Mouse (Mus musculus): ENCODE measurements around the gene Hnf1b. TPM values are rescaled to one million over a fixed set of nuclear protein-coding genes. Genes with fewer than 3 reads are reported as not detected.
A peak's percentile ranks its signal among the peaks of the same experiment; 100 is the strongest.

Gene Hnf1b
- total and polyA plus RNA-seq, 2 experiments from 2014 or later, result 0.27 TPM; not detected in 1

GRCm38 (mm10) chr11:83817994-83818393 is 31.9 kb upstream of the Hnf1b start:
- no peak overlapping the region for H3K9ac ChIP-seq
- no peak for DNase-seq
- TF ChIP-seq CTCF (IDR thresholded peaks at IDR 0.05; ENCODE audit: low read depth), result no peak
- H3K27me3 ChIP-seq (ENCODE audit: insufficient read depth, low read length), result no peaks in the 10 kb centered on the region
- no peaks in the 10 kb centered on the region for H3K9me3 ChIP-seq (ENCODE audit: low read length)
- H3K4me2 ChIP-seq (ENCODE audit: low read depth), result no peak overlapping the region
- no peaks in the 10 kb centered on the region for H3K4me1 ChIP-seq (ENCODE audit: insufficient read depth)
- no peak for ATAC-seq
- H3K4me3 ChIP-seq (ENCODE audit: low read depth, low read length), result no peak overlapping the region
- H3K27ac ChIP-seq (ENCODE audit: low read depth, low read length), result no peak overlapping the region
- no peaks in the 10 kb centered on the region for H3K36me3 ChIP-seq (ENCODE audit: insufficient read depth)
- WGBS, result 80% methylated on average over 4 of the region's 4 CpGs

DNA sequence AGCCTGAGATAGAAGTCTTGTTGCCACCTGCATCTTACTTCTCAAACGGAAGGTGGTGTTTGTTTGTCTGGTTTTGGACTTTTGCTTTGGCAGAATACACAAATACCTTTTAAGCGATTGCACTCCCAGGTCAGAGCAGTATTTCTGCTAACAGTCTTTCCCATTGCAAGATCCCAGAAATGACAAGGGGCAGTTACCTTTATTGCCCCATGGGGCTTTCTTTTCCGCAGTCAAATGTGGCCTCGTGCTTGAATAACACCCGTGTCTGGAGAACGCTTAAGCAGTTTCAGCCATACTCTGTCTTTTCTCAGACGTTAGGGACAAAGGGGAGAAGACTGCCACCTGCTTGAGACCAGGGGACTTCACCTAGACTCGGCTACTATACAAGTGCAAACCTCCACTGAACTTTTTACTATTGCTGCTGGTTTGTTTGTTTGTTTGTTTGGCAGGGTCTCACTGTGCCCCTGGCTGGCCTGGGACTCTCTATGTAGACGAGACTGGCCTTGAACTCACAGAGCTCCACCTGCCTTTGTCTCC is 31.2 kb upstream of the Hnf1b start:
- Histone ChIP-seq H3K27ac (ENCODE audit: low read depth, low read length) (no peak overlapping the region), H3K4me2 (ENCODE audit: low read depth) (no peak overlapping the region), H3K36me3 (ENCODE audit: insufficient read depth) (no peaks in the 10 kb centered on the region), H3K4me3 (ENCODE audit: low read depth, low read length) (no peak overlapping the region), H3K4me1 (ENCODE audit: insufficient read depth) (no peaks in the 10 kb centered on the region), H3K27me3 (ENCODE audit: insufficient read depth, low read length) (no peaks in the 10 kb centered on the region), H3K9ac (no peak overlapping the region), H3K9me3 (ENCODE audit: low read length) (no peaks in the 10 kb centered on the region)
- ATAC-seq (no peak), DNase-seq (no peak)
- 72% methylated on average over 9 of the region's 9 CpGs for WGBS
- no peak for TF ChIP-seq CTCF (IDR thresholded peaks at IDR 0.05; ENCODE audit: low read depth)

DNA sequence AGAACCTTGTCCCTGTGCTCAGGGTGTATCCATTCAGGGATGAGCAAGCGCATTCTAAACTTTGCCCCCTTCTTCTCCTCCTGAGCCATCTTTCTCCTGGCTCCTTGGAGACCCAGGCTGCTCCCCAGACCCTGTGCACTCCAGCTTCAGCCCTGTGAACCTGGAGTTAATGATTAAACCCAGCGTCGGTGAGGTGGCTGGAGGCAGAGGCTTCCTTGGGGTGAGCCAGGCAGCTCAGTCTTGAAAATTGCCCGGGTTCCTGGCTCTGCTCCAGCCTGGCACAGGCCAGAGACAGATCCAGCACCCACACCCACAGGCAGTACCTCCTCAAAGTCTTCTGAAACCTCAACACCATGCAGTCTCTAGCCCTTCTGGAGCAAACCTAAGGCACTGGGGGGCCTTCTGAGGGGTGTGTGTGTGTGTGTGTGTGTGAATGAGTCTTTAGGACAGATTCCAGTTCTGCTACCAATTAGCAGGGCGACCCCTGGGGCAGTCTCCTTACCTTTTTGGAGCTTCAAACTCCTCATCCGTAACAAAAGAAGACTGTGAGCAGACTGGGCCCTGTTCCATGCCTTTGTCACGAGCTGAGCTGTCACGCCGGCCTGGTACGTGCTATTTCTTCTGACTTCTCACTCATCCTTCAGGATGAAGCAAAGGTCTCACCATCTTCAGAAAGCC is 29.9 kb upstream of the Hnf1b start:
- ATAC-seq, result no peak
- DNase-seq, result no peak
- no peak for TF ChIP-seq CTCF (IDR thresholded peaks at IDR 0.05; ENCODE audit: low read depth)

DNA sequence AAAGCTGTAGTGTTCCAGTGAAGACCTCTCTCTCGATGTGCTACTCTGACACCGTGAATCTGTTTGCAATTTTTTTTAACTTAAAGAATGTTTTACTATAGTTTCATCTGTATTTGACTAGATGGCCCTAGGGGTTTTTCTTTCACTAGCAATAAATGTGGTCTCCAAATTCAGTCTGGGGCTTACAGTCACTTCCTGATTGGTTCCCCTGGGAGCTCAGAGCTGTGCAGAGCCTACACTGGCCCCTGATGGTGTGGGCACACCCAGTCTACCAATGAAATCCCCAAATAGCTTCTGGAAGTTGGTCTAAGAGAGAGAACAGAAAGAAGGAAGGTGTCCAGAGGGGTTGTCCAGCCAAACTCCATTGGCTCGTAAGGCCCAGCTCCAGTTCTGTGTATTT is 23.7 kb upstream of the Hnf1b start:
- Histone ChIP-seq H3K9me3 (ENCODE audit: low read length) (no peaks in the 10 kb centered on the region), H3K4me3 (ENCODE audit: low read depth, low read length) (no peak overlapping the region), H3K4me1 (ENCODE audit: insufficient read depth) (no peaks in the 10 kb centered on the region), H3K27me3 (ENCODE audit: insufficient read depth, low read length) (no peaks in the 10 kb centered on the region), H3K4me2 (ENCODE audit: low read depth) (no peak overlapping the region), H3K9ac (no peak overlapping the region), H3K36me3 (ENCODE audit: insufficient read depth) (no peaks in the 10 kb centered on the region), H3K27ac (ENCODE audit: low read depth, low read length) (no peak overlapping the region)
- TF ChIP-seq CTCF (IDR thresholded peaks at IDR 0.05; ENCODE audit: low read depth), result no peak
- DNase-seq (no peak), ATAC-seq (no peak)
- WGBS, result 93% methylated on average over 3 of the region's 3 CpGs

More for the DNA sequence above, 29.9 kb upstream of the Hnf1b start:
- H3K27ac ChIP-seq (ENCODE audit: low read depth, low read length), result no peak overlapping the region
- H3K4me3 ChIP-seq (ENCODE audit: low read depth, low read length), result no peak overlapping the region
- no peaks in the 10 kb centered on the region for H3K4me1 ChIP-seq (ENCODE audit: insufficient read depth)
- WGBS, result 42% methylated on average over 10 of the region's 10 CpGs
- no peaks in the 10 kb centered on the region for H3K36me3 ChIP-seq (ENCODE audit: insufficient read depth)
- no peak overlapping the region for H3K4me2 ChIP-seq (ENCODE audit: low read depth)
- H3K9me3 ChIP-seq (ENCODE audit: low read length), result no peaks in the 10 kb centered on the region
- H3K27me3 ChIP-seq (ENCODE audit: insufficient read depth, low read length), result no peaks in the 10 kb centered on the region
- H3K9ac ChIP-seq, result no peak overlapping the region

DNA sequence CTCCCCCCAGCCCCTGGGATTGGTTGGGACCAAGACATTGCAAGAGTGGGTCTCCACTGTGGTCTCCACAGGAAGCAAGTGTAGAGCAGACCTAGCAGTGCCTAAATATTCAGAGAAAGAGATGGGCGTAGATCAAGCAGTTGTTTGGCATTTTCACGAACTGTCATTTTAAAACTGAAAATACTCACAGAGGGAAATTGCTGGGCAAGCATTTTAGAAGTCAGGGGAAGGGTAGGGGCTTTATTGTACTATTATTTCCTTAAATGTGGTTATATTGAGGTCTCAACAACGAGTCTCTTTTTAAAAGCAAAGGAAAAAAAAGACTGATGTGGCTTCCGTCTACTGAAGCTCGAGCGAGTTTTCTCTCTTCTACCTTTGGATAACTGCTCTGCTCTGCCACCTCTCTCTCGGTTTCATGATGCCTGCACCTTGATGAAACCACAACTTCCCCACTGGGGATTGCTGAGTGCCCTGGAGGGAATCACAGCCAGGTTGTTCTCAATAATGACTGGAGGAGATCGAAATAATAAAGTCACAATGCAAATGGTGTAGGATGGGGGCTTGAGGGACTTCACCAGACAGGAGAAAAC is 21.2 kb upstream of the Hnf1b start:
- no peak overlapping the region for H3K4me3 ChIP-seq (ENCODE audit: low read depth, low read length)
- DNase-seq, result no peak

DNA sequence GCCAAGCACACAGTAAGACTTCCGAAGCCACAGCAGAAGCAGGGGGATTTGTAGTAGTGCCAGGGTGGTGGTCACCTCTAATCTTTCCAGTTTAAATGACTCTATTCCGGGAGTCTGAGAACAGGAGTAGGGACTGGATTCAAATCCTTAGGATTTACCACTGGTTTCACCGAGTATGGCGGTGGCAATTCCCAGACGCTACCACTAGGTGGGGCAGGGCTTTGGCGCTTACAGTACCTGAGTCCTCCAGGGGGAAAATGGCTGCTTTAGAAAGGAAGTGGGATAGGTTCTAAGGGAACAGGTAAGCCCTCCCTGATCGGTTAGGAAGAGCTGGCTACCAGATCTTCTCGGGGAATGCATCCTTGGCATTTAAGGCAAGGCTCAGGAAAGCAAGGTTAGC is 17.5 kb upstream of the Hnf1b start:
- no peak overlapping the region for H3K9ac ChIP-seq
- H3K27ac ChIP-seq (ENCODE audit: low read depth, low read length), result no peak overlapping the region
- H3K4me2 ChIP-seq (ENCODE audit: low read depth), result no peak overlapping the region
- ATAC-seq (no peak), DNase-seq (peak; percentile 23)
- no peaks in the 10 kb centered on the region for H3K27me3 ChIP-seq (ENCODE audit: insufficient read depth, low read length)
- H3K4me1 ChIP-seq (ENCODE audit: insufficient read depth), result no peaks in the 10 kb centered on the region
- peak; percentile 49 for TF ChIP-seq CTCF (IDR thresholded peaks at IDR 0.05; ENCODE audit: low read depth)
- WGBS, result 40% methylated on average over 8 of the region's 8 CpGs
- no peak overlapping the region for H3K4me3 ChIP-seq (ENCODE audit: low read depth, low read length)
- no peaks in the 10 kb centered on the region for H3K36me3 ChIP-seq (ENCODE audit: insufficient read depth)
- no peaks in the 10 kb centered on the region for H3K9me3 ChIP-seq (ENCODE audit: low read length)

More for the DNA sequence above, 21.2 kb upstream of the Hnf1b start:
- Histone ChIP-seq H3K9ac (no peak overlapping the region), H3K36me3 (ENCODE audit: insufficient read depth) (no peaks in the 10 kb centered on the region), H3K4me1 (ENCODE audit: insufficient read depth) (no peaks in the 10 kb centered on the region), H3K4me2 (ENCODE audit: low read depth) (no peak overlapping the region), H3K9me3 (ENCODE audit: low read length) (no peaks in the 10 kb centered on the region), H3K27ac (ENCODE audit: low read depth, low read length) (no peak overlapping the region), H3K27me3 (ENCODE audit: insufficient read depth, low read length) (no peaks in the 10 kb centered on the region)
- WGBS, result 84% methylated on average over 8 of the region's 8 CpGs
- no peak for ATAC-seq
- TF ChIP-seq CTCF (IDR thresholded peaks at IDR 0.05; ENCODE audit: low read depth), result no peak

GRCm38 (mm10) chr11:83833517-83833916 is 16.3 kb upstream of the Hnf1b start:
- Histone ChIP-seq H3K36me3 (ENCODE audit: insufficient read depth) (no peaks in the 10 kb centered on the region), H3K4me1 (ENCODE audit: insufficient read depth) (no peaks in the 10 kb centered on the region), H3K4me2 (ENCODE audit: low read depth) (no peak overlapping the region), H3K9me3 (ENCODE audit: low read length) (no peaks in the 10 kb centered on the region), H3K27me3 (ENCODE audit: insufficient read depth, low read length) (no peaks in the 10 kb centered on the region), H3K4me3 (ENCODE audit: low read depth, low read length) (no peak overlapping the region), H3K9ac (no peak overlapping the region), H3K27ac (ENCODE audit: low read depth, low read length) (no peak overlapping the region)
- ATAC-seq (no peak), DNase-seq (no peak)
- TF ChIP-seq CTCF (IDR thresholded peaks at IDR 0.05; ENCODE audit: low read depth), result no peak
- 88% methylated on average over 4 of the region's 6 CpGs for WGBS
